Mouse (Mus musculus): ENCODE data around the gene Pisd. TPM values are rescaled to one million over a fixed set of nuclear protein-coding genes. Genes with fewer than 3 reads are reported as not detected.
"Not testable (repeated sequence)": the region's sequence is repeated elsewhere in the genome, so short reads cannot be mapped to it uniquely, and the experiment has no call there.

Pisd gene
- polyA plus RNA-seq, 1 experiment from 2014 or later, result 99.9 TPM

DNA sequence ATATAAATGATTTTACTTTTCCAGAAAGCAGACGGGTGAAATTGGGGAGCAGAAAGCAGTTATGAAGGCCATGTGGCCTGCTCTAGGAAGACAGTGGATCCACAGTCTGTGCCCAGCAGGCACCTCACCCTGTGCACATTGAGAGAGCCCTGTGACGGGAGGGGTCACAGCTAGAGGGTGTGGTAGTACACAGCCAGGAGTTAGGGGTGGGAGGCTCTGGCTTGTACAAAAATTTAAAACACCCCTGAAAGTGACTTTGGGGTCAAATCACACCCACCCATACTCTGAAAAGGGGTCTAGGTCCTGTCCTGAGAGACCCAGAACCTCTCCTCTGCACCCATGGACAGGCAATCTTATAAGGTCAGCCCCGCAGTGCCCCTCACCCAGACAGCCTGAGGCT, 48.7 kb downstream of the Pisd start:
- H3K4me2 ChIP-seq (ENCODE audit: low read depth, low read length); H3K27ac ChIP-seq (ENCODE audit: low read depth, low read length); H3K36me3 ChIP-seq (ENCODE audit: control insufficient read depth, insufficient read depth, low read length); H3K9ac ChIP-seq (replicated peaks; ENCODE audit: low read depth, low read length); H3K9me3 ChIP-seq (ENCODE audit: control insufficient read depth, low read length); H3K4me3 ChIP-seq (ENCODE audit: low read depth, low read length); H3K4me1 ChIP-seq (ENCODE audit: control insufficient read depth, insufficient read depth, low read length); H3K27me3 ChIP-seq (ENCODE audit: control insufficient read depth, insufficient read depth, low read length): not testable (repeated sequence)
- ATAC-seq (ENCODE audit: low read depth), result peak; percentile 56; the same call in 1 of the 2 replicates
- WGBS, result 96% methylated on average over 3 of the region's 3 CpGs

DNA sequence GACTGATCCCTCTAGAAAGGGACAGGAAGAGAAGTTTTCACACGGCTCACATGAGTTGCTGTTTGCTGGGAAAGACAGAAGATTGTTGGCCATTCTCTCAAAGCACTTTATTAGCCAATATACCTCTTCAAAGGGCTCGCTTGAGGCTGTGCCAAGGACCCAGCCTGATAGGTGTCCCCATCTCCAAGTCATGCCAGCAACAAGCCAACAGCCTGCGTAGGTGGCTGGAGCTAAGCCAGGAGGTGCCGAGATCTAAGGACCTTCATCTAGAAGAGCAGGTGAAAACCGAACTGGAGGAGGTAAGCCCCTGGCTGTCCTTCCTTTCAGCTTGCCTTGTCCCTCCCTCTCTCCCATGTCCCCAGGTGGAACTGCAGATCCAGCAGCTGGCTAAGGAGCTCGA, 49.7 kb downstream of the Pisd start:
- no peak overlapping the region for H3K4me3 ChIP-seq (ENCODE audit: low read depth, low read length)
- H3K36me3 ChIP-seq (ENCODE audit: control insufficient read depth, insufficient read depth, low read length), result no peaks in the 10 kb centered on the region
- no peaks in the 10 kb centered on the region for H3K27me3 ChIP-seq (ENCODE audit: control insufficient read depth, insufficient read depth, low read length)
- no peaks in the 10 kb centered on the region for H3K9me3 ChIP-seq (ENCODE audit: control insufficient read depth, low read length)
- H3K9ac ChIP-seq (replicated peaks; ENCODE audit: low read depth, low read length), result no peak overlapping the region
- ATAC-seq (ENCODE audit: low read depth), result no peak
- no peak overlapping the region for H3K27ac ChIP-seq (ENCODE audit: low read depth, low read length)
- H3K4me2 ChIP-seq (ENCODE audit: low read depth, low read length), result no peak overlapping the region
- 84% methylated on average over 6 of the region's 6 CpGs for WGBS
- no peaks in the 10 kb centered on the region for H3K4me1 ChIP-seq (ENCODE audit: control insufficient read depth, insufficient read depth, low read length)

DNA sequence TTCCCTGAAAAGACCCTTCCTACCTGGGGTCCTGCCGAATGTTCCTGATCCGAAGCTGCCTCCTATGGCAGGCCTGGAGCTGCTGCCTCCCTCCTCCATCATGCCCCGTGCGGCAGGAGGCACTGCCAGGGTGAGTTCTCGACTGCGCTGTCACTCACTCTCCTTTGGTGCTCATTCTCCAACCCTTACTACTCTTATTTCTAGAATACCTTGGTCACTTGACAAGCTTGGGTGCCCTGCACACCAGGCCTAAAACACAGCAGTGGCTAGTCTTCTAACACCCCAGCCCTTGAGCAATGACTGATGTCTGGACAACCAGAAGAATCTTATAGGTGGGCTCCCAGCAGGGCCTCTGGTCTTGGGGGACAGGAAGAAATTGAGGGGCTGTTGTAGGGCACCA, 51.6 kb downstream of the Pisd start:
- not testable (repeated sequence) for H3K27ac ChIP-seq (ENCODE audit: low read depth, low read length); H3K36me3 ChIP-seq (ENCODE audit: control insufficient read depth, insufficient read depth, low read length); H3K9ac ChIP-seq (replicated peaks; ENCODE audit: low read depth, low read length); H3K4me2 ChIP-seq (ENCODE audit: low read depth, low read length); H3K27me3 ChIP-seq (ENCODE audit: control insufficient read depth, insufficient read depth, low read length); H3K4me1 ChIP-seq (ENCODE audit: control insufficient read depth, insufficient read depth, low read length); ATAC-seq (ENCODE audit: low read depth); H3K4me3 ChIP-seq (ENCODE audit: low read depth, low read length); H3K9me3 ChIP-seq (ENCODE audit: control insufficient read depth, low read length)
- 100% methylated on average over 6 of the region's 6 CpGs for WGBS

DNA sequence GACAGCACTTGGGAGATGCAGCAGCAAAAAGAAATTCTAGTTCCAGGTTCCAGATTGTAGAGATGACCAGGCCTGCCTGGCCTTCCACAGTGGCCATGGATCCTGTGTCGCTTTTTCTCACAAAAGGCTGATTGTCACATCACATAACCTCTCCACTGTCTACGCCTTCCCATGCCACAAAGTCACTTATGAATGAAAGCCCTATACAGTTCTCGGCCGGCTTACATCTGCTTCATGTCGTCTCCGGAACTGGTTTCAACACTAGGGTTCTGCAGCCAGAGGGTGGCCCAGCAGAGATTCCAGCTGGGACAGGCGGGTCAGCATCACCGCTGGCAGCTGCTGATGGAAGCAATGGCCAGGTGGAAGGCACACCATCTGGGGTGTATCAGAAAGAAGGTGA, 56.6 kb downstream of the Pisd start:
- Histone ChIP-seq H3K4me1 (ENCODE audit: control insufficient read depth, insufficient read depth, low read length) (no peaks in the 10 kb centered on the region), H3K9me3 (ENCODE audit: control insufficient read depth, low read length) (no peaks in the 10 kb centered on the region), H3K4me2 (ENCODE audit: low read depth, low read length) (no peak overlapping the region), H3K36me3 (ENCODE audit: control insufficient read depth, insufficient read depth, low read length) (no peaks in the 10 kb centered on the region), H3K9ac (replicated peaks; ENCODE audit: low read depth, low read length) (no peak overlapping the region), H3K27me3 (ENCODE audit: control insufficient read depth, insufficient read depth, low read length) (no peaks in the 10 kb centered on the region), H3K4me3 (ENCODE audit: low read depth, low read length) (no peak overlapping the region), H3K27ac (ENCODE audit: low read depth, low read length) (no peak overlapping the region)
- no peak for ATAC-seq (ENCODE audit: low read depth)
- WGBS, result 81% methylated on average over 8 of the region's 8 CpGs

DNA sequence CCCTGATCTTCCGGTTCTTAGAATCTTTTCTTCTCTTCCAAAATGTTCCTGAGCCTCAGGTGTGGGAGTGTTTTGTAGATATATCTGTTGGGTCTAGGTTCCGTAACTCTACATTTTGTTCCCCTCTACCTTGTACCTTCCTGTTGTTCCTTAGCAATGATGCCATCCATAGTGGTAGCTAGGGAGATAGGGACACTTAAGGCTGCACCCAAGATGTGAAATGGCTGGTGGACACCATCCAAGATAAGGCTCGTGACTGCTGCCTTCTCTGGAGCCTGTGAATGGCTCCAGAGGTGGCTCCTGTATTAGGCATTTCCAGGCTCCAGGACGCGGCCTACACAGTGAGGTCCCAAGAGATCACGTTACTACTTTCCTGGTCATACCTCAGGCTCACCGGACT, 57.1 kb downstream of the Pisd start:
- no peak for ATAC-seq (ENCODE audit: low read depth)
- Histone ChIP-seq H3K27me3 (ENCODE audit: control insufficient read depth, insufficient read depth, low read length) (no peaks in the 10 kb centered on the region), H3K4me2 (ENCODE audit: low read depth, low read length) (no peak overlapping the region), H3K27ac (ENCODE audit: low read depth, low read length) (no peak overlapping the region), H3K4me3 (ENCODE audit: low read depth, low read length) (no peak overlapping the region), H3K36me3 (ENCODE audit: control insufficient read depth, insufficient read depth, low read length) (no peaks in the 10 kb centered on the region), H3K4me1 (ENCODE audit: control insufficient read depth, insufficient read depth, low read length) (no peaks in the 10 kb centered on the region), H3K9ac (replicated peaks; ENCODE audit: low read depth, low read length) (no peak overlapping the region), H3K9me3 (ENCODE audit: control insufficient read depth, low read length) (no peaks in the 10 kb centered on the region)
- 92% methylated on average over 7 of the region's 7 CpGs for WGBS

DNA sequence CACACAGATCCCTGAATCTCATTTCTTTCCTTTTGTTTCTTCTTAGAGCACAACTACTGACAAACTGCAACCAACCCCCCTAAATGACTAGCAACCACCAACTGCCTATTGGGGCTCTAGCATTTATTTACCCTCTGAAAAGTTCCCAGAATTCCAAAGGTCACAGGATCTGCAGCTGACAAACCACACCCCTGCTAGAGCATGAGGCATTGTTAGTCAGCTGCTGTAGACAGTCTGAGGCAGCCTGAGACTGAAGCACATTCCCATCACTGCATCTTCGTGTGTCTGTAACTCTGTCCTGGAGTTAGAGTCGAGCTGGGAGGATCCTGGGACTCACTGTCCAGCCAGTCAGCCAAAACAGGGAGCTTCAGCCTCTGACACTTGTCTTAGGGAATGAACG, 60.0 kb downstream of the Pisd start:
- not testable (repeated sequence) for H3K27me3 ChIP-seq (ENCODE audit: control insufficient read depth, insufficient read depth, low read length); H3K4me2 ChIP-seq (ENCODE audit: low read depth, low read length); H3K27ac ChIP-seq (ENCODE audit: low read depth, low read length); H3K9me3 ChIP-seq (ENCODE audit: control insufficient read depth, low read length); H3K4me1 ChIP-seq (ENCODE audit: control insufficient read depth, insufficient read depth, low read length); H3K9ac ChIP-seq (replicated peaks; ENCODE audit: low read depth, low read length); H3K4me3 ChIP-seq (ENCODE audit: low read depth, low read length); H3K36me3 ChIP-seq (ENCODE audit: control insufficient read depth, insufficient read depth, low read length); ATAC-seq (ENCODE audit: low read depth)
- WGBS, result 72% methylated on average over 3 of the region's 3 CpGs

DNA sequence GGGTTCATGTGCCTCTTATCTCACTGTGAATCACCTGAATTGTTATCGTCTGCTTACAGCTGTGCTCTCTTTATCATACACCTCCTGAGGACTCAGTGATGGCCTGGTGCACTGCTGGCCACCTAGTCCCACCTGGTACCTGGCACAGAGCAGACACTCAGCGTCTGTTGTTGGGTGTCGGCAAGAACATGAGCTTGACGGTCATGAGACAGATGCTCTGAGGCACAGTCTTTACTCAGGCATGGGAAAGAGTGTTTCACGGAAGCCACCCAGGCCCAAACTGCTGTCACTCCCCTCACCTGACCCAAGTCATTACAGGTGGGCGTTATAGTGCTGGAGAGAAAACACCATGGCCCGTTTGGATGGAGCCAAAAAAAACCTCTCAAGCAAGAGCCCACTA, 61.5 kb downstream of the Pisd start:
- Histone ChIP-seq H3K27ac (ENCODE audit: low read depth, low read length) (no peak overlapping the region), H3K9ac (replicated peaks; ENCODE audit: low read depth, low read length) (no peak overlapping the region), H3K27me3 (ENCODE audit: control insufficient read depth, insufficient read depth, low read length) (no peaks in the 10 kb centered on the region), H3K4me2 (ENCODE audit: low read depth, low read length) (no peak overlapping the region), H3K4me3 (ENCODE audit: low read depth, low read length) (no peak overlapping the region), H3K4me1 (ENCODE audit: control insufficient read depth, insufficient read depth, low read length) (no peaks in the 10 kb centered on the region), H3K36me3 (ENCODE audit: control insufficient read depth, insufficient read depth, low read length) (no peaks in the 10 kb centered on the region), H3K9me3 (ENCODE audit: control insufficient read depth, low read length) (no peaks in the 10 kb centered on the region)
- WGBS, result 91% methylated on average over 7 of the region's 7 CpGs
- no peak for ATAC-seq (ENCODE audit: low read depth)

DNA sequence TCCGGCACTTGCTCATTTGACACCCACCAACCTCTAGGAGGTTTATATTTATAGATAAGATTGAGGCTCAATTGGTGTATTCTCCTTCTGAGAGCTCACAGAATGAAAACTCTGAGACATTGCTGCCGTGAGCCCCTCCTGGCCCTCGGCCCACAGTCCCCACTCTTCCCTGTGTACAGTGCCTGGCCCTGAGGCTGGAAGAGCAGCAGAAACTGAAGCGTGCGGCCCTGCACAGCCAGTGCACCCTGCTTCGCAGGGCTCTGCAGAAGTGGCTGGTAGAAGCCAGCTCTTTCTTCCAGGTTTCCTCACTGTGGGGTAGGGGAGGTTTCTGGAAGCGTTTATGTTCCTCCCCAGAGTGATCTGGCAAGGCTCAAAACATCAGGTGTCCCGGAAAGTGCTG, 62.7 kb downstream of the Pisd start:
- not testable (repeated sequence) for H3K36me3 ChIP-seq (ENCODE audit: control insufficient read depth, insufficient read depth, low read length); H3K9me3 ChIP-seq (ENCODE audit: control insufficient read depth, low read length)
- 89% methylated on average over 8 of the region's 8 CpGs for WGBS

DNA sequence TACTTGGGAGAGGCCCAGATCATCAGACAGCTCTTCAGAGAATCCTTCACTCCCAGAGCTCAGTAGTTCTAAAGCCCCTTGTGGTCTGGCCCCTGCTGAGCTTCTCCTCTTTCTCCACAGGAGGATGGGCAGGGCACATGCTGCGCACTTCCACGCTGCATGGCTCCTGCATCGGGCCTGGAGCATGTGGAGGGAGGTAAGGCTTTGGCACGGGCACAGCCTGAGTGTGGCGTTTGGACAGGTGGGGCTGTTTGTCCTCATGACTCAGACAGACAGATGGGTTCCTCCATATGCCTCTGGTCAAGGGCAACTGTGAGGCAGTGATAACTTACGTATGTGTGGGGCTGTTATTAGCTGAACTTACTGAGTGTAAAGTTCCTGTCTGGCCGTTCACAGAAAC, 63.2 kb downstream of the Pisd start:
- Histone ChIP-seq H3K9me3 (ENCODE audit: control insufficient read depth, low read length) (no peaks in the 10 kb centered on the region), H3K4me3 (ENCODE audit: low read depth, low read length) (no peak overlapping the region), H3K27ac (ENCODE audit: low read depth, low read length) (no peak overlapping the region), H3K9ac (replicated peaks; ENCODE audit: low read depth, low read length) (no peak overlapping the region), H3K4me2 (ENCODE audit: low read depth, low read length) (no peak overlapping the region), H3K4me1 (ENCODE audit: control insufficient read depth, insufficient read depth, low read length) (no peaks in the 10 kb centered on the region), H3K27me3 (ENCODE audit: control insufficient read depth, insufficient read depth, low read length) (no peaks in the 10 kb centered on the region), H3K36me3 (ENCODE audit: control insufficient read depth, insufficient read depth, low read length) (no peaks in the 10 kb centered on the region)
- WGBS, result 64% methylated on average over 7 of the region's 7 CpGs
- ATAC-seq (ENCODE audit: low read depth), result no peak

More for the DNA sequence above, 62.7 kb downstream of the Pisd start:
- not testable (repeated sequence) for H3K4me2 ChIP-seq (ENCODE audit: low read depth, low read length); H3K27ac ChIP-seq (ENCODE audit: low read depth, low read length); H3K4me3 ChIP-seq (ENCODE audit: low read depth, low read length); ATAC-seq (ENCODE audit: low read depth); H3K9ac ChIP-seq (replicated peaks; ENCODE audit: low read depth, low read length); H3K27me3 ChIP-seq (ENCODE audit: control insufficient read depth, insufficient read depth, low read length); H3K4me1 ChIP-seq (ENCODE audit: control insufficient read depth, insufficient read depth, low read length)

DNA sequence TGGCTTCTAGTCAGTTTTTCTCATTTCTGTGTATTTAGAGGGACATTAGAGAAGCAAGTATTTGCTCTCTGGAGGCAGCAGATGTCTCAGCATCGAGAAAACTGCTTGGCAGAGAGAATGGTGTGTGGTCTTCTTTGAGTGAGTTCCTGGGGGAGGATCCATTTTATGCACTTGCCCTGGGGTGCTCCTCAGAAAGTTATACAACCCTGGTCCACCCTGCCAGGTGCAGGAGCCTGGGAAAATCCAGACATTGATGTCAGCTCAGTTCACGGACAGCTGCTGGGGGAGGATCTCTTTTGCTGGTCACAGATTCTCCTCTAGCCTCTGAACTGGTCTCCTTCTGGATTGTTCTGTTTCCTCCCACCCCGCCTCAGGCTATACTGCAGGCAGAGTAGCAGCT, 64.1 kb downstream of the Pisd start:
- Histone ChIP-seq H3K4me3 (ENCODE audit: low read depth, low read length) (no peak overlapping the region), H3K27me3 (ENCODE audit: control insufficient read depth, insufficient read depth, low read length) (no peaks in the 10 kb centered on the region), H3K36me3 (ENCODE audit: control insufficient read depth, insufficient read depth, low read length) (no peaks in the 10 kb centered on the region), H3K4me2 (ENCODE audit: low read depth, low read length) (no peak overlapping the region), H3K9me3 (ENCODE audit: control insufficient read depth, low read length) (no peaks in the 10 kb centered on the region), H3K9ac (replicated peaks; ENCODE audit: low read depth, low read length) (no peak overlapping the region), H3K4me1 (ENCODE audit: control insufficient read depth, insufficient read depth, low read length) (no peaks in the 10 kb centered on the region), H3K27ac (ENCODE audit: low read depth, low read length) (no peak overlapping the region)
- 67% methylated on average over 3 of the region's 3 CpGs for WGBS
- ATAC-seq (ENCODE audit: low read depth), result no peak

All from neural tube, embryonic 14.5 days (tissue).